Mouse (Mus musculus) lung, embryonic 16.5 days (tissue): ENCODE data around the gene Nolc1. TPM values are rescaled to one million over a fixed set of nuclear protein-coding genes. Genes with fewer than 3 reads are reported as not detected.

Experiments
- ATAC-seq: fragments of 200-750 bp; cut with Nextera tagmentation; 2 replicates; pipeline ENCODE4 v1.8.0; 2017; ENCODE audit warnings: low read depth, mild to moderate bottlenecking, moderate library complexity
- H3K27ac ChIP-seq: fragments of 300-500 bp; sonication (generic); 2 replicates; pipeline ENCODE4 v1.5.1; 2014; ENCODE audit warnings: mild to moderate bottlenecking, control low read depth, low read length
- H3K27me3 ChIP-seq: fragments of 300-500 bp; sonication (generic); 2 replicates; pipeline ENCODE4 v1.6.1; 2014; ENCODE audit warnings: low read depth, low read length, mixed read lengths; ENCODE audit not compliant: control insufficient read depth, insufficient read depth
- H3K36me3 ChIP-seq: fragments of 300-500 bp; sonication (generic); 2 replicates; pipeline ENCODE4 v1.6.1; 2014; ENCODE audit warnings: low read length; ENCODE audit not compliant: control insufficient read depth, insufficient read depth
- H3K4me1 ChIP-seq: fragments of 300-500 bp; sonication (generic); replicated peaks from 2 replicates; pipeline ENCODE4 v1.6.1; 2014; ENCODE audit warnings: low read length, mixed read lengths; ENCODE audit not compliant: control insufficient read depth, insufficient read depth
- H3K4me2 ChIP-seq: fragments of 300-500 bp; sonication (generic); 2 replicates; pipeline ENCODE4 v1.6.1; 2014; ENCODE audit warnings: low read depth, low read length, control low read depth
- H3K4me3 ChIP-seq: fragments of 300-500 bp; sonication (generic); 2 replicates; pipeline ENCODE4 v1.5.1; 2014; ENCODE audit warnings: mild to moderate bottlenecking, low read length, control low read depth
- H3K9ac ChIP-seq: fragments of 300-500 bp; sonication (generic); 2 replicates; pipeline ENCODE4 v1.6.1; 2014; ENCODE audit warnings: low read length, control low read depth
- H3K9me3 ChIP-seq: fragments of 300-500 bp; sonication (generic); 2 replicates; pipeline ENCODE4 v1.6.1; 2016; ENCODE audit warnings: low read length; ENCODE audit not compliant: control insufficient read depth
- WGBS: fragments of 180-500 bp; shearing (Covaris S2); extraction: QIAGEN DNeasy Blood & Tissue Kit; methylation state at CpG from one replicate; pipeline ENCODE4 v1.1.7; 2014; 5-methylcytosine and 5-hydroxymethylcytosine counted together
- polyA plus RNA-seq: library from polyadenylated mRNA; unstranded; fragments of >200 nt; fragmentation: Nextera tagmentation; extraction: Ambion mirVana; gene quantifications from 2 replicates; pipeline ENCODE4 v1.2.1, GENCODE M21; 2015

The Nolc1 gene
- polyA plus RNA-seq, 1 experiment from 2014 or later = 66.2 TPM

- no peak overlapping the region for H3K4me2 ChIP-seq
- H3K9ac ChIP-seq = no peak overlapping the region
- H3K36me3 ChIP-seq = peaks cover 46% of the 10 kb centered on the region
- no peak for ATAC-seq
- H3K27me3 ChIP-seq = no peaks in the 10 kb centered on the region
- peaks cover 28% of the 10 kb centered on the region for H3K4me1 ChIP-seq
- no peaks in the 10 kb centered on the region for H3K9me3 ChIP-seq
- 88% methylated on average over 13 of the region's 13 CpGs for WGBS
- H3K27ac ChIP-seq = no peak overlapping the region
- H3K4me3 ChIP-seq = no peak overlapping the region
Observed at GRCm38 (mm10) chr19:46035971-46036370, 39.7 kb upstream of the Nolc1 start.

DNA sequence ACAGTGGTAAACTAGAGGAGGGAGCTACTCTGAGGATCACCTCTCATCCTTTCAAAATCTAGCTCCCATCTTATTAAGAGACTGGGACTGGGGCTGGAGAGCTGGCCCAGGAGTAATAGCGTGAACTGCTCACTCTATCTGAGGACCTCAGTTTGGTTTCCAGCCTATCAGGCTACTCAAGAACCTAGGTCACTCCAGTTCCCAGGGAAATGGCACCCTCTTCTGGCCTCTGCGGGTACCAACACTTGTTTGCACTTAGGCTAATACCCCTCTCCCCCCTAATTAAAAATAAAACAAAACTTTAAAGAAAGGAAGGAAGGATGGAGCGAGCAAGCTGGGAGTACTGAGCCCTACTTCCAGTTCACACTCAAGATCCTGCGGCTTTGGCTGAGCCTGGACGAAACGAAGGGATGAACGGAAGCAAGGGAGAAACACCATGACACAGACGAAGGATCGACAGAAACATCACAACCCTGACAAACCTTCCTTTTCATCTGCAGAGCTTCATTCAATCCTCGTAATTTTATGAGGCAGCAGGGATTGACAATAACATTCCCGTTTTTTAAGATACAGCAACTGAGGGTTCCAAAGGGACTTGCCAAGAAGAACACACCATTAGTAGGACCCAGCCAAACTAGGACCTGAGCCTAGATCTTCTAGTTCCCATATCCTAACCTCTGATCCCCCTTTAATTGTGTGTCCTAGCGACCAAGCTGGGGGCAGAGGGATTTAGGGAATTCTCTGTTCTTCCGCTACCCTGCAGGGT lies 39.0 kb upstream of the Nolc1 start:
- Histone ChIP-seq H3K27ac (peak overlapping the region; percentile 98), H3K4me2 (peak overlapping the region; percentile 89), H3K9ac (peak overlapping the region; percentile 89), H3K4me3 (peak overlapping the region; percentile 82), H3K36me3 (peaks cover 42% of the 10 kb centered on the region), H3K9me3 (no peaks in the 10 kb centered on the region), H3K27me3 (no peaks in the 10 kb centered on the region), H3K4me1 (peaks cover 35% of the 10 kb centered on the region)
- 62% methylated on average over 13 of the region's 13 CpGs for WGBS
- ATAC-seq = no peak

GRCm38 (mm10) chr19:46037243-46037924 lies 38.3 kb upstream of the Nolc1 start:
- Histone ChIP-seq H3K4me3 (peak overlapping the region; percentile 82), H3K27ac (peak overlapping the region; percentile 98), H3K9me3 (no peaks in the 10 kb centered on the region), H3K27me3 (no peaks in the 10 kb centered on the region), H3K36me3 (peaks cover 35% of the 10 kb centered on the region), H3K4me2 (peak overlapping the region; percentile 89), H3K9ac (peak overlapping the region; percentile 89), H3K4me1 (peaks cover 42% of the 10 kb centered on the region)
- peak; percentile 15; the same call in 1 of the 2 replicates for ATAC-seq
- WGBS = 5% methylated on average over 6 of the region's 6 CpGs

- Histone ChIP-seq H3K36me3 (peaks cover 28% of the 10 kb centered on the region), H3K4me1 (peaks cover 50% of the 10 kb centered on the region), H3K27me3 (no peaks in the 10 kb centered on the region), H3K4me3 (peak overlapping the region; percentile 82), H3K9ac (peak overlapping the region; percentile 89), H3K27ac (peak overlapping the region; percentile 98), H3K4me2 (peak overlapping the region; percentile 89), H3K9me3 (no peaks in the 10 kb centered on the region)
- WGBS = 1% methylated on average over 13 of the region's 13 CpGs
- no peak for ATAC-seq
Observed at GRCm38 (mm10) chr19:46037925-46038850, 37.5 kb upstream of the Nolc1 start.

DNA sequence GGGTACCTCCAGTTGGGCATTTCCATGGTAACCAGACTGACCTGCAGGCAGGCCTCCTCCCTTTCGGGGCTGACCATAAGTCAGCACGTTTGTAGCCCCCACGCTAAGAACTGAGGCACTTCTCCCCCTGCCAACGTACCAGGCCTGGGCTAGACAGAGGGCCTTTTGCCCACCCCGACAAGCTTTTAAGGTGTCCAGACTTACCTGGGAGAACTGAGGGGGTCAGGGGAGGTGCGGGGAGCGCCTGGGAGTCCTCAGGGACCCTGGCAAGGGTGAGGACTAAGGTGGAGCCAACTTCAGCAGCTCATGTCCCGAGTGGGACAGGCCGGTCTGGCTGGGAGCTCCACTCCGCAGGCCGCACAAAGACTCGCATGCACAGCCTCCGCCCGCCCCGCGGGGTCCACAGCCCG lies 36.8 kb upstream of the Nolc1 start:
- peak overlapping the region; percentile 82 for H3K4me3 ChIP-seq
- peak overlapping the region; percentile 89 for H3K9ac ChIP-seq
- no peaks in the 10 kb centered on the region for H3K9me3 ChIP-seq
- H3K4me2 ChIP-seq = peak overlapping the region; percentile 89
- no peaks in the 10 kb centered on the region for H3K27me3 ChIP-seq
- WGBS = under 1% methylated on average over 9 of the region's 17 CpGs
- peak overlapping the region; percentile 98 for H3K27ac ChIP-seq
- peaks cover 55% of the 10 kb centered on the region for H3K4me1 ChIP-seq
- peaks cover 21% of the 10 kb centered on the region for H3K36me3 ChIP-seq
- peak; percentile 26; the same call in 1 of the 2 replicates for ATAC-seq

DNA sequence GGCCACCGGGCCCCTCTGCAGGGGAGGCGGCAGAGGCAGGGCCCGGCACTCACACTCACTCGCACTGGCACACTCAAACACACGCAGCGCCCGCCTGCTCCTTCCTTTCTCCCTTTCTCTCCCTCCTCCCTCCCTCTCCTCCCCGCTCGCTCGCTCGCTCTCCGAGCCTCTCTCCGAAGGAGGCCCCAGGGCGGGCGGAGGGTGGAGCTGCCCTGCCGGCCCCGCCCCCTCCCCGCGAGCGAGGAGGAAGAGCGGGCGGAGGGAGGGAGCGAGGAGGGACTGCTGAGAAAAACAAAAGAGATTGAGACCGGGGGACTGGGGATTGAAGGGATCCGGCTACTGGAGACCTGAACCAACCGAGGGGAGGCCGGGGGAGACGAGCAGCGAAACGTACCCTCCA lies 36.2 kb upstream of the Nolc1 start:
- Histone ChIP-seq H3K4me2 (peak overlapping the region; percentile 89), H3K27ac (peak overlapping the region; percentile 98), H3K4me1 (peaks cover 55% of the 10 kb centered on the region), H3K27me3 (no peaks in the 10 kb centered on the region), H3K4me3 (peak overlapping the region; percentile 82), H3K36me3 (peaks cover 15% of the 10 kb centered on the region), H3K9ac (peak overlapping the region; percentile 89), H3K9me3 (no peaks in the 10 kb centered on the region)
- WGBS = under 1% methylated on average over 12 of the region's 30 CpGs
- peak; percentile 84 for ATAC-seq

DNA sequence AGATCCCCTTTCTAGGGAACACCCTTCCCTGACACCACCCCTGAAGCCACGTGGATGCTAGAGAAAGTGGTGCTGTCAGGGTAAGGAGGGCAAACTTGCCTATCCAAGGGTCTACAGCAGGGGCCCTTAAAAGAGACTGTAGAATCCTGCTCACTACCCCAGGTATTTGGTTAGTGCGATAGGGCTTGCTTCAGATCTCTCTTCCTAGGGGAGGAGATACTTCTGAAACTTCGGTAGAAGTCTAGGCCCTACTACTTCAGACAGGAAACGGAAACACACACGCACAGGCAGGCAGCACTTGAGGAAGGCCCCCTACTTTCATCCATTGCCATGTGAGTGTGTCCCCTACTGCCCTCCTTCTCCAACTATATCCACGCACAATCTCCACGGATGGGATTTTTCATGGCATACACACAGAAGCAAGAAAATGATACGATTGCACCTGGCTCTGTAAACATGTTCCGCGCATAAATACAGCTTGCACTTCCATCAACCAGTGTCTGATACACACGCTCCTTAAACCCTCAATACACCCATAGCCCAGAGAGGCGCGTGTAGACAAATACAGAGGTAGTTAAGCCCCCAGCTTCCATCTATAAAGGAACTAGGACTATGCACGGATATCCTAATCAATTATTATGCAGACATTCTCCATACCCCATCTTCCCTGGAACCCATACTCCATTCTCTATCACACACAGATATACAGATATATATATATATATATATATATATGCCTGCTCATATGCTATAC lies 35.3 kb upstream of the Nolc1 start:
- H3K27ac ChIP-seq = peak overlapping the region; percentile 98
- ATAC-seq = no peak
- peaks cover 7% of the 10 kb centered on the region for H3K36me3 ChIP-seq
- H3K9ac ChIP-seq = peak overlapping the region; percentile 71
- H3K4me3 ChIP-seq = peak overlapping the region; percentile 82
- peaks cover 55% of the 10 kb centered on the region for H3K4me1 ChIP-seq
- H3K4me2 ChIP-seq = peak overlapping the region; percentile 89
- H3K9me3 ChIP-seq = no peaks in the 10 kb centered on the region
- 28% methylated on average over 14 of the region's 14 CpGs for WGBS
- no peaks in the 10 kb centered on the region for H3K27me3 ChIP-seq

GRCm38 (mm10) chr19:46041299-46041932 lies 34.2 kb upstream of the Nolc1 start:
- no peak for ATAC-seq
- Histone ChIP-seq H3K27me3 (no peaks in the 10 kb centered on the region), H3K9ac (peak overlapping the region; percentile 66), H3K4me1 (peaks cover 58% of the 10 kb centered on the region), H3K4me3 (peak overlapping the region; percentile 79), H3K36me3 (no peaks in the 10 kb centered on the region), H3K9me3 (no peaks in the 10 kb centered on the region), H3K27ac (peak overlapping the region; percentile 99), H3K4me2 (peak overlapping the region; percentile 84)
- WGBS = 6% methylated on average over 7 of the region's 7 CpGs
